Mouse (Mus musculus): ENCODE measurements at regions not wholly inside any gene's neighbourhood (a gene's known extent, or its start where the extent isn't known, plus 50 kb on each side); places are given as distances from the start of the nearest gene placed in this dataset.

DNA sequence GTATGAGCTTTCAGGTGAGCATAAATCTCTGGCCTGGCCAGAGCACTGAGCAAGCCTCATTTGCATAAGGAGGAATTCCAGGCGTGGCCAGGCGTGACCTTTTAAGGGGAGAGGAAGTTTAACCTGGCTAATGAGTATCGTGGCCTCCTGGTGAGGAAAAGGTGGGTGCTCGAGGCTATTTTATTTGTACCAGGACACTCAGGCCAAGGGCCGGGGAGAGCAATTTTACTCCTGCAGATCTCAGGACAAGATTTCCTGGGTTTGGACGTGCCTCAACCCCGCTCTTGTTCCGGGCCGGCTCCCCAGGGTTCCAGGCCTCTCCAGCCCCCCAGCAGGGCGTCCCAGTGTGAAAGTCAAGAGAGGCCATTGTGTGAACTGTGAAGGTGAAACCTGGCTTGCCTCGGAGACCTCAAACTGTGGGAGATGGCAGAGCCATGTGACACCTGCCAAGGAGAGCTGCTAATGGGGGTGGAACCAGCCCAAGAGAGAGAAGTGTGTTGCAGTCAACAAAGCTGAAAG lies 54.3 kb upstream of the Hs6st1 start:
- DNase-seq (ENCODE audit: low spot score in 2 of 2): no peak

DNA sequence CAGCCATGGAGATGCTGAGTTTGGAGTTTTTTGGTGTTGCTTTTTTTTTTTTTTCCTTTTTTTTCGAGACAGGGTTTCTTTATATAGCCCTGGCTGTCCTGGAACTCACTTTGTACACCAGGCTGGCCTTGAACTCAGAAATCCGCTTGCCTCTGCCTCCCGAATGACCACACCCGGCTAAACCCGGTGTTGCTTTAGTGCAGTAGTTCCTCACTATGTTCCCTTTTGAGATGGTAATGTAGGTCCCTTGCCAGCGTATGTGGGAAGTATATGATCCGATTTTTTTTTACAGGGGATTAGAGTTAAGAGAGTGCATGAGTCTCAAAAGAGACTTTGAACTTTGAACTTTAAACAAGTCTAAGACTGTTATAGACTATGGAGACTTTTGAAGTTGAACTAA lies 53.8 kb upstream of the Hs6st1 start:
- no peak for DNase-seq (ENCODE audit: low spot score in 2 of 2)

DNA sequence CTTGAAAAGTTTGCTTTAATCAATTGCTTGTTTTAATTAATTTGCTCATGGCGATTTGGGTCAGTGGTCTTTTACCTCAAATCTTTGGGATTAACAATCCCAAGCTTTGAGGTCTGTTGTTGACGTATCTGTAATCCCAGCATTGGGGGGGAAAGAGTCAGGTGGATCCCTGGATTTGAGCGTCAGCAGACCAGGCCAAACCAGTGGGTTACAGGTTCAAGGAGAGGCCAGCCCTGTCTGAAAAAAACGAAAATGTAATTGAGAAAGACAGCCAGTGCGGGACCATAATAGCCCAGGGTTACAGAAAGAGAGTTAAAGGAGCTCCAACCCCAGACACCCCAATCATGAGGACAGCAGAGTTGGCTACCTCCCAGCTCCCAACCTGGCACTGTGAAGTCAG lies 53.0 kb upstream of the Hs6st1 start:
- no peak for DNase-seq (ENCODE audit: low spot score in 2 of 2)

DNA sequence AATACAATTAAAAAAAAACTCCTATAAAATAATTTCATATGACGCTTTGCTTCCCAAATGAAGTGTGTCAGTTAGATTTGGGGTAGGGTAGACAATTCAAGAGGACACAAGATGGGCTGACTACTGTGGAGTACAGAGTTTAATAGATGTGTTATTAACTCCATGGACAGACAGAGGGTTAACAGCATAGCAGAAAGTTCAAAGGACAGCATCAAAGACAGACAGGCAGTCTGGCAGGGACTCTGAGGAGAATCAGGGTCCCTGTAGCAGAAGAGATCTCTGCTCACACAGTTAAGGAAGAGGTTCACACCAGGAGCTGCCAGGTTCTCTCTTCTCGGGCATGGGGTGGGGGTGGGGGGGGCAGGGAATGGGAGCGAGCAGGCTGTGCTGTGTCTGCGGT lies 51.6 kb upstream of the Hs6st1 start:
- DNase-seq (ENCODE audit: low spot score in 2 of 2): no peak

DNA sequence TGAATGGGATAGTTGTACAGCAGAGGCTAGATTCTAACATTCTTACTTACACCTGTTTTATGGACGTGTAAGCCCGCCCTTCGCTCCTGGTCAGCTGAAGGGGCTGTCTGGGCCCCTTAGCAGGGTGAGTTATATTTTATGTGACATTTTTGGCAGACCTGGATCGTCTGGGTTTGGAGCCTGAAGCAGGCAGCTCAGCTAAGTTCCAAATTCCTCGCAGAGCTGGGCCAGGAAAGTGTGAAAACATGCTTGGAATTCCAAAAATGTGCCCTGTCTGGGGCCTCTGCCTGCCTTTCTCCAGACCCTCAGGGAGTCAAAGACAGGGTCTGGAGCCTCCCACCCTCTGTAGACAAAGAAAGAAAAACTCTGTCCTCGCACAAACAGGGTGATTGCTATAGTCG lies 51.1 kb upstream of the Hs6st1 start:
- no peak for DNase-seq (ENCODE audit: low spot score in 2 of 2)

DNA sequence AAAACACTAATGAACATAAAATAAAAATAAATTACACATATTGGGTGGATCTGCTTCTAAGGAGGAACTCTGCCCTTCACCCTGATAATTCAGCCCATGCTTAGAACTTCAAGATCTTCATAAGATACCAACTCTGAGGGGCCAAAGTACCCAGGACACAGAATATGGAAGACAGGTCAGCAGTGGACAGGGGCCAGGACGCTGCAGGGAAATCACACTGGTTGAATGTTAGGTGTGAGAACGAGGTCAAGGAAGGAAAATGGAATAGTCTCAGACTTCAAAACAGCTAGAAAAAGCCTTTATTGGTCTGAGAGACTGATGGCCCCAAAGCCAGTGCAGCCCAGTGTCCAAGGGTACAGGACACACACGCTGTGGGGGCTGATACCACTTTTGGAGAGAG lies 50.5 kb upstream of the Hs6st1 start:
- DNase-seq (ENCODE audit: low spot score in 2 of 2): no peak
